Mouse (Mus musculus) limb, embryonic 14.5 days (tissue): ENCODE results near the gene Ptcd1. TPM values are rescaled to one million over a fixed set of nuclear protein-coding genes. Genes with fewer than 3 reads are reported as not detected.

Experiments
- ATAC-seq: fragments of 200-750 bp; cut with Nextera tagmentation; 2 replicates; pipeline ENCODE4 v1.8.0; 2017; ENCODE audit warnings: low read depth, moderate number of reproducible peaks, moderate TSS enrichment; ENCODE audit not compliant: low FRiP score
- DNase-seq: peaks from one replicate; pipeline ENCODE4 v3.0.0-alpha.2; 2015; ENCODE audit warnings: low spot score
- H3K27ac ChIP-seq: fragments of 300-500 bp; sonication (generic); replicated peaks from 2 replicates; pipeline ENCODE4 v1.5.1; 2014; ENCODE audit warnings: low read depth, mild to moderate bottlenecking, low read length, moderate library complexity, mixed read lengths
- H3K27me3 ChIP-seq: fragments of 300-500 bp; sonication (generic); 2 replicates; pipeline ENCODE4 v1.6.1; 2014; ENCODE audit warnings: low read length, mixed read lengths; ENCODE audit not compliant: control insufficient read depth, insufficient read depth
- H3K36me3 ChIP-seq: fragments of 300-500 bp; sonication (generic); 2 replicates; pipeline ENCODE4 v1.6.1; 2014; ENCODE audit warnings: mild to moderate bottlenecking, low read length, moderate library complexity, mixed read lengths; ENCODE audit not compliant: control insufficient read depth, insufficient read depth
- H3K4me1 ChIP-seq: fragments of 300-500 bp; sonication (generic); 2 replicates; pipeline ENCODE4 v1.6.1; 2014; ENCODE audit warnings: antibody characterized with exemption, low read length, mixed read lengths; ENCODE audit not compliant: control insufficient read depth, insufficient read depth
- H3K4me2 ChIP-seq: fragments of 300-500 bp; sonication (generic); replicated peaks from 2 replicates; pipeline ENCODE4 v1.6.1; 2014; ENCODE audit warnings: low read depth, mild to moderate bottlenecking, low read length, moderate library complexity; ENCODE audit not compliant: severe bottlenecking
- H3K4me3 ChIP-seq: fragments of 300-500 bp; sonication (generic); replicated peaks from 2 replicates; pipeline ENCODE4 v1.5.1; 2014; ENCODE audit warnings: low read length
- H3K9ac ChIP-seq: fragments of 300-500 bp; sonication (generic); 2 replicates; pipeline ENCODE4 v1.6.1; 2014; ENCODE audit warnings: mild to moderate bottlenecking, low read depth, low read length, moderate library complexity; ENCODE audit not compliant: severe bottlenecking
- H3K9me3 ChIP-seq: fragments of 300-500 bp; sonication (generic); 2 replicates; pipeline ENCODE4 v1.6.1; 2016; ENCODE audit warnings: low read length; ENCODE audit not compliant: control insufficient read depth
- POLR2A ChIP-seq: fragments of 200-500 bp; IDR thresholded peaks from 2 replicates; pipeline ENCODE4 v1.8.0; 2012; ENCODE audit warnings: inconsistent platforms, mild to moderate bottlenecking, moderate library complexity, borderline replicate concordance; ENCODE audit not compliant: insufficient read depth, insufficient read length; ENCODE audit errors: extremely low read depth
- WGBS: fragments of 180-500 bp; shearing (Covaris S2); extraction: QIAGEN DNeasy Blood & Tissue Kit; methylation state at CpG from one replicate; pipeline ENCODE4 v1.1.7; 2014; 5-methylcytosine and 5-hydroxymethylcytosine counted together
- polyA plus RNA-seq, 2 experiments: library from polyadenylated mRNA; depleted of rRNA in 1 of 2; stranded (reverse) in 1 of 2; unstranded in 1 of 2; fragments of >200 nt; fragmentation: Nextera tagmentation in 1 of 2; extraction: Ambion mirVana in 1 of 2; gene quantifications; 2 replicates each; pipeline versions ENCODE4 v1.2.1 to v1.2.3; 2012 to 2014

Ptcd1 gene
- polyA plus RNA-seq, 2 experiments: 16.0 to 16.4 TPM

GRCm38 (mm10) chr5:145129124-145129523, 37.8 kb downstream of the Ptcd1 start:
- no peak overlapping the region for H3K4me3 ChIP-seq
- no peak for DNase-seq
- no peaks in the 10 kb centered on the region for H3K9me3 ChIP-seq
- H3K9ac ChIP-seq: no peak overlapping the region
- no peak overlapping the region for H3K27ac ChIP-seq
- no peak for ATAC-seq
- no peak overlapping the region for H3K4me2 ChIP-seq
- WGBS: 90% methylated on average over 4 of the region's 4 CpGs
- no peak for TF ChIP-seq POLR2A
- H3K27me3 ChIP-seq: no peaks in the 10 kb centered on the region
- H3K36me3 ChIP-seq: peaks cover 95% of the 10 kb centered on the region
- no peaks in the 10 kb centered on the region for H3K4me1 ChIP-seq

- H3K9me3 ChIP-seq: no peaks in the 10 kb centered on the region
- no peak for DNase-seq
- no peaks in the 10 kb centered on the region for H3K4me1 ChIP-seq
- no peak overlapping the region for H3K9ac ChIP-seq
- H3K27ac ChIP-seq: no peak overlapping the region
- no peak for TF ChIP-seq POLR2A
- no peak overlapping the region for H3K4me3 ChIP-seq
- WGBS: 96% methylated on average over 9 of the region's 9 CpGs
- no peak for ATAC-seq
- H3K36me3 ChIP-seq: peaks cover 92% of the 10 kb centered on the region
- H3K4me2 ChIP-seq: no peak overlapping the region
- no peaks in the 10 kb centered on the region for H3K27me3 ChIP-seq
These were observed 40.3 kb downstream of the Ptcd1 start for GRCm38 (mm10) chr5:145126580-145126979.

- ATAC-seq (no peak), DNase-seq (no peak)
- H3K27me3 ChIP-seq: no peaks in the 10 kb centered on the region
- 0 out of 2 replicates have a peak, but pooled peaks cover 4% of the 10 kb centered on the region for H3K4me1 ChIP-seq
- no peak for TF ChIP-seq POLR2A
- no peak overlapping the region for H3K9ac ChIP-seq
- H3K27ac ChIP-seq: no peak overlapping the region
- H3K4me2 ChIP-seq: no peak overlapping the region
- no peak overlapping the region for H3K4me3 ChIP-seq
- WGBS: 96% methylated on average over 19 of the region's 19 CpGs
- peaks cover 66% of the 10 kb centered on the region for H3K36me3 ChIP-seq
- H3K9me3 ChIP-seq: 0 out of 2 replicates have a peak, but pooled peaks cover 5% of the 10 kb centered on the region
These were observed 43.5 kb downstream of the Ptcd1 start for GRCm38 (mm10) chr5:145123396-145123795.

GRCm38 (mm10) chr5:145120921-145121320, 46.0 kb downstream of the Ptcd1 start:
- WGBS: 37% methylated on average over 7 of the region's 7 CpGs
- H3K27me3 ChIP-seq: no peaks in the 10 kb centered on the region
- peaks cover 42% of the 10 kb centered on the region for H3K36me3 ChIP-seq
- H3K4me2 ChIP-seq: no peak overlapping the region
- TF ChIP-seq POLR2A: no peak
- H3K9me3 ChIP-seq: 0 out of 2 replicates have a peak, but pooled peaks cover 5% of the 10 kb centered on the region
- no peak overlapping the region for H3K4me3 ChIP-seq
- no peak for ATAC-seq
- H3K27ac ChIP-seq: no peak overlapping the region
- no peak for DNase-seq
- H3K9ac ChIP-seq: no peak overlapping the region
- H3K4me1 ChIP-seq: peaks cover 17% of the 10 kb centered on the region

GRCm38 (mm10) chr5:145119385-145119784, 47.5 kb downstream of the Ptcd1 start:
- Histone ChIP-seq H3K9me3 (0 out of 2 replicates have a peak, but pooled peaks cover 5% of the 10 kb centered on the region), H3K36me3 (peaks cover 28% of the 10 kb centered on the region), H3K4me2 (no peak overlapping the region), H3K4me3 (no peak overlapping the region), H3K27me3 (no peaks in the 10 kb centered on the region), H3K9ac (no peak overlapping the region), H3K4me1 (peaks cover 21% of the 10 kb centered on the region), H3K27ac (no peak overlapping the region)
- no peak for ATAC-seq
- TF ChIP-seq POLR2A: no peak
- no peak for DNase-seq
- 88% methylated on average over 2 of the region's 2 CpGs for WGBS

DNA sequence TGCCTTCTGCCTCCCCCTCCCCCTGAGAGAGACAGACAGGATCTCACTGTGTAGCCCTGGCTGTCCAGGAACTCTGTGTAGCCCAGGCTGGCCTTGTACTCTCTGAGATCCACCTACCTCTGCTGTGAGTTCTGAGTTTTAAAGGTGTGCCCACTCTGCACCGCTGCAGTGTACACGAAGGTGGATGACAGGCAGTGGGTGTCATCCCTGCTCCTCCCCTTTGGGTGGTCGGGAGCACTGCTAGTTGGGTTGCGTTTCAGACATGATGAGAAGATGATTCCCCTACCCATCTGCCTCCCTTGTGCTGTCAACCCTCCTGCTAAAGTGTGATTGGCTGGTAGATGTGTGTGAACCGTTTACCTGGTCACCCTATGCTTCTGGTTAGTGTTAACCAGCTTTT, 48.4 kb downstream of the Ptcd1 start:
- DNase-seq: no peak
- ATAC-seq: no peak

More for the DNA sequence above, 48.4 kb downstream of the Ptcd1 start:
- Histone ChIP-seq H3K36me3 (peaks cover 20% of the 10 kb centered on the region; the same call in 1 of the 2 replicates), H3K4me1 (peaks cover 21% of the 10 kb centered on the region), H3K27ac (no peak overlapping the region), H3K9ac (no peak overlapping the region), H3K27me3 (no peaks in the 10 kb centered on the region), H3K9me3 (0 out of 2 replicates have a peak, but pooled peaks cover 5% of the 10 kb centered on the region), H3K4me3 (no peak overlapping the region), H3K4me2 (no peak overlapping the region)
- 88% methylated on average over 5 of the region's 5 CpGs for WGBS
- TF ChIP-seq POLR2A: no peak
